Mouse (Mus musculus) cerebellum, adult 2 months (tissue): ENCODE results near the gene Mthfsl.
"Not testable (repeated sequence)": the region's sequence is repeated elsewhere in the genome, so short reads cannot be mapped to it uniquely, and the experiment has no call there.

ENCODE experiments used
- CTCF ChIP-seq: fragments of 200-500 bp; IDR thresholded peaks from 2 replicates; pipeline ENCODE4 v1.5.1; 2011; ENCODE audit warnings: low read depth, mild to moderate bottlenecking, control low read depth, low read length, moderate library complexity, borderline replicate concordance; ENCODE audit not compliant: insufficient read depth
- POLR2A ChIP-seq: fragments of 200-500 bp; IDR thresholded peaks from 2 replicates; pipeline ENCODE4 v1.6.1; 2011; ENCODE audit warnings: low read length, control low read depth, borderline replicate concordance; ENCODE audit not compliant: insufficient read depth

DNA sequence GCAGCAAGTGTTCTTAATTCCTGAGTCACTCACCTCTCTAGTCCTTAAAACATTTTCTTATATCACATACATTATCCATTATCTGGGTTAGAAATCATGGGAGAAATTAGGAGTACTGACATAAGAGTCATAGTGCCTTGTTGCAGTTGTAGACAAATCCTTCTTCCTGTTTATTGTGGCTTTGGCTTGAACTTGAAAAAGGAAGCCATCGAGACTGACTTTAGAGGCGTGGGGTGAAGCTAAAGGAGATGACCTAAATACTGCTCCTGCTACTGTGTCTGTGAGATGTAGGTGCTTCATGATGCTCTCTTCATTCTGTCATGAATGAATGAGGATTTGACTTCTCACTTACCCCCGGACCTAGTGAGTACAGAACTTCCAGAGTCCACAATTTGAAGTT lies 12.2 kb upstream of the Mthfsl start:
- not testable (repeated sequence) for TF ChIP-seq POLR2A, CTCF
